Mouse (Mus musculus) MEL (cell line): ENCODE data around the gene Kmt2d.

Experiments used
- CTCF ChIP-seq, 3 experiments: IDR thresholded peaks in 2 of 3; conservative IDR thresholded peaks in 1 of 3; 2 replicates each; pipeline ENCODE4 v1.5.1; 2011 to 2012; ENCODE audit warnings: low read length in 3 of 3, low read depth in 2 of 3, mild to moderate bottlenecking in 2 of 3, improper control_type of control experiment in 1 of 3, inconsistent platforms in 1 of 3, mixed read lengths in 1 of 3, moderate library complexity in 1 of 3; ENCODE audit not compliant: control insufficient read depth in 1 of 3, insufficient read depth in 1 of 3, poor library complexity in 1 of 3, severe bottlenecking in 1 of 3
- GATA1 ChIP-seq: IDR thresholded peaks from 2 replicates; pipeline ENCODE4 v1.6.1; 2011; ENCODE audit warnings: low read depth, low read length, improper control_type of control experiment
- MAX ChIP-seq: IDR thresholded peaks from 2 replicates; pipeline ENCODE4 v1.6.1; 2011; ENCODE audit warnings: low read length, improper control_type of control experiment
- NELFE ChIP-seq: IDR thresholded peaks from 2 replicates; pipeline ENCODE4 v1.6.1; 2011; ENCODE audit warnings: low read depth, low read length, improper control_type of control experiment
- POLR2AphosphoS5 ChIP-seq: IDR thresholded peaks from 2 replicates; pipeline ENCODE4 v1.6.1; 2012; ENCODE audit warnings: low read depth, borderline replicate concordance, mild to moderate bottlenecking, inconsistent platforms, low read length, moderate library complexity, mixed read lengths
- RAD21 ChIP-seq: IDR thresholded peaks from 2 replicates; pipeline ENCODE4 v1.6.1; 2011; ENCODE audit warnings: mild to moderate bottlenecking, low read depth, low read length, improper control_type of control experiment
- RCOR1 ChIP-seq: IDR thresholded peaks from 2 replicates; pipeline ENCODE4 v1.6.1; 2012; ENCODE audit warnings: low read depth, mild to moderate bottlenecking, inconsistent platforms, low read length, improper control_type of control experiment
- USF1 ChIP-seq: IDR thresholded peaks from 2 replicates; pipeline ENCODE4 v1.6.1; 2014; ENCODE audit warnings: low read depth, mild to moderate bottlenecking, inconsistent platforms, low read length, improper control_type of control experiment, moderate library complexity

DNA sequence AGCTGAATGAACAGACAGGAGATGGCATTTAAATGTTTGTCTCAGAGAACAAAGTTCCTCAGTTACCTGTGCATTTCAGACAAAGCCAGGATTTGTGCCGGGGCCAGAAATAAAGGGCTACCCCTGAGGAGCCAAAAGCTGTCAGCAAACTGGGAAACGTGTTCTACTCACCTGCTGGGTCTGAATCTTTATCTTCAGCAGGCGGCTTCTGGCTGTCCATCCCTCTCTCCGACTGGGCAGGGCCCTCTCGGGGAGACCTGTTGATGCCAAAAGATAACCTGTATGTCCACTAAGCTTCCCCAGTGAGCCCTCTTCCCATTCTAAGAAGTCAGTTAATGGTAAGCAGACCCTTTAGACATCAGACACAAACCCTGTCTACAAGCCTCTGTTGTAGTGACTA, 4.5 kb downstream of the Kmt2d start:
- TF ChIP-seq CTCF (IDR thresholded peaks at IDR 0.05 in 2 of 3, conservative IDR thresholded peaks at IDR 0.05 in 1 of 3; ENCODE audit: control insufficient read depth in 1 of 3, insufficient read depth in 1 of 3, low read depth in 2 of 3, low read length in 3 of 3, poor library complexity in 1 of 3, severe bottlenecking in 1 of 3) = no peak
- no peak for TF ChIP-seq NELFE
- TF ChIP-seq GATA1 = no peak
- no peak for TF ChIP-seq RCOR1
- TF ChIP-seq RAD21 = no peak
- no peak for TF ChIP-seq POLR2AphosphoS5
- no peak for TF ChIP-seq MAX
- no peak for TF ChIP-seq USF1
